Mouse (Mus musculus): ENCODE measurements around the gene Cox10. TPM values are rescaled to one million over a fixed set of nuclear protein-coding genes. Genes with fewer than 3 reads are reported as not detected.

Gene Cox10
- total and polyA plus RNA-seq, 2 experiments = 4.0 to 12.9 TPM

DNA sequence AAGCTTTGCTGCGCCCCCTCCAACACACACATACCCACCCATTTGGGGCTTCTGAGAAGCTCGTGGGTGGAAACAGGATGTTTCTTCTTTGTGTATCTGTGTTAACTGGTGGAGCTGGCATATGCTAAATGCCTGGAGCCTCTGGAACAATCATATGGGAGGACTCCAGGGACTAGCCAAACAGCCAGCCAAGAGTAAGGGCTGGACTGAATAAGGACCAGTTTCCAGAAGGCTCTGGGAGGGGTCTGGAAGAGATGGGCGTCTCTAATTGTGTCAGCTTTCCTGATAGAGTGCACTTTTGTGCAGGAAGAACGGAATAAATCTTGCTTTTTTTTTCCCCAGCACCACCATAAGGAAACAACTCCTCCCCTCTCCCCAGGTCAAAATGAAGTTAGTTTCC, 165.3 kb downstream of the Cox10 start:
- 0 out of 2 replicates have a peak overlapping the region, but pooled peaks have one; percentile 44 for H3K4me3 ChIP-seq (ENCODE audit: insufficient read depth, low read depth, low read length)
- H3K36me3 ChIP-seq (ENCODE audit: control insufficient read depth, insufficient read depth, low read length) = no peaks in the 10 kb centered on the region
- H3K9ac ChIP-seq (ENCODE audit: low read depth, low read length) = peak overlapping the region; percentile 27
- H3K79me2 ChIP-seq (ENCODE audit: control insufficient read depth, insufficient read depth, low read length) = peaks cover 43% of the 10 kb centered on the region
- 35% methylated on average over 4 of the region's 4 CpGs for WGBS
- TF ChIP-seq POLR2A (IDR thresholded peaks at IDR 0.05; ENCODE audit: extremely low read depth, insufficient read depth, low read length) (no peak), CTCF (IDR thresholded peaks at IDR 0.05; ENCODE audit: low read depth, low read length) (no peak)
- DNase-seq (ENCODE audit: extremely low read depth, low read depth, low spot score) = no peak
- no peaks in the 10 kb centered on the region for H3K27me3 ChIP-seq (ENCODE audit: control insufficient read depth, insufficient read depth, low read length)
- peak overlapping the region; percentile 42 for H3K27ac ChIP-seq (replicated peaks; ENCODE audit: insufficient read depth, low read depth, low read length)
- peaks cover 50% of the 10 kb centered on the region for H3K4me1 ChIP-seq (ENCODE audit: control insufficient read depth, insufficient read depth, low read length)

Other genes with a start within 250 kb of the Cox10 start
- 38.5 and 45.6 TPM in 2 replicates for gene Hs3st3b1, start 157.2 kb downstream of the Cox10 start, total RNA-seq (2014; rRNA removed)
- 57.5 and 57.7 TPM in 2 replicates for gene Hs3st3b1, start 157.2 kb downstream of the Cox10 start, polyA plus RNA-seq (2012; rRNA removed)

Data from liver, adult 2 months (tissue).